Mouse (Mus musculus): ENCODE measurements around the gene Syne4. TPM values are rescaled to one million over a fixed set of nuclear protein-coding genes. Genes with fewer than 3 reads are reported as not detected.
A peak's percentile ranks its signal among the peaks of the same experiment; 100 is the strongest.

The Syne4 gene
- polyA plus RNA-seq, 1 experiment: 0.20 TPM

GRCm38 (mm10) chr7:30281522-30281921 is 33.1 kb upstream of the Syne4 start:
- no peaks in the 10 kb centered on the region for H3K36me3 ChIP-seq (ENCODE audit: control insufficient read depth, insufficient read depth)
- no peaks in the 10 kb centered on the region for H3K27me3 ChIP-seq (ENCODE audit: control insufficient read depth, insufficient read depth, insufficient read length)
- no peaks in the 10 kb centered on the region for H3K79me3 ChIP-seq (ENCODE audit: low read depth)
- TF ChIP-seq USF1 (IDR thresholded peaks at IDR 0.05; ENCODE audit: low read depth) (no peak), CTCF (IDR thresholded peaks at IDR 0.05; ENCODE audit: control insufficient read depth, insufficient read depth, insufficient read length) (no peak), FOSL1 (IDR thresholded peaks at IDR 0.05; ENCODE audit: insufficient read depth, low read length, poor library complexity, severe bottlenecking) (no peak), CEBPB (IDR thresholded peaks at IDR 0.05; ENCODE audit: low read depth) (no peak), MYOD1 (IDR thresholded peaks at IDR 0.05; ENCODE audit: control insufficient read depth, insufficient read length, low read depth) (no peak), MAX (IDR thresholded peaks at IDR 0.05) (no peak), MYOG (IDR thresholded peaks at IDR 0.05; ENCODE audit: control insufficient read depth, extremely low read depth, insufficient read length) (no peak)
- H3K4me3 ChIP-seq (ENCODE audit: insufficient read depth, poor library complexity, severe bottlenecking): peak overlapping the region; percentile 49
- no peak overlapping the region for H3ac ChIP-seq (ENCODE audit: control insufficient read depth, insufficient read length, low read depth)
- H3K79me2 ChIP-seq (ENCODE audit: control insufficient read depth, insufficient read depth): peaks cover 9% of the 10 kb centered on the region

GRCm38 (mm10) chr7:30282740-30283139 is 31.9 kb upstream of the Syne4 start:
- TF ChIP-seq CTCF (IDR thresholded peaks at IDR 0.05; ENCODE audit: control insufficient read depth, insufficient read depth, insufficient read length): no peak
- no peak for TF ChIP-seq CEBPB (IDR thresholded peaks at IDR 0.05; ENCODE audit: low read depth)
- TF ChIP-seq MYOD1 (IDR thresholded peaks at IDR 0.05; ENCODE audit: control insufficient read depth, insufficient read length, low read depth): no peak
- TF ChIP-seq MAX (IDR thresholded peaks at IDR 0.05): no peak
- no peak for TF ChIP-seq USF1 (IDR thresholded peaks at IDR 0.05; ENCODE audit: low read depth)
- no peak for TF ChIP-seq MYOG (IDR thresholded peaks at IDR 0.05; ENCODE audit: control insufficient read depth, extremely low read depth, insufficient read length)
- TF ChIP-seq FOSL1 (IDR thresholded peaks at IDR 0.05; ENCODE audit: insufficient read depth, low read length, poor library complexity, severe bottlenecking): no peak
- H3K4me3 ChIP-seq (ENCODE audit: insufficient read depth, poor library complexity, severe bottlenecking): no peak overlapping the region
- no peak overlapping the region for H3ac ChIP-seq (ENCODE audit: control insufficient read depth, insufficient read length, low read depth)
- H3K27me3 ChIP-seq (ENCODE audit: control insufficient read depth, insufficient read depth, insufficient read length): peaks cover 4% of the 10 kb centered on the region
- H3K79me2 ChIP-seq (ENCODE audit: control insufficient read depth, insufficient read depth): peaks cover 9% of the 10 kb centered on the region
- H3K36me3 ChIP-seq (ENCODE audit: control insufficient read depth, insufficient read depth): no peaks in the 10 kb centered on the region
- H3K79me3 ChIP-seq (ENCODE audit: low read depth): no peaks in the 10 kb centered on the region

- H3K79me2 ChIP-seq (ENCODE audit: control insufficient read depth, insufficient read depth): no peaks in the 10 kb centered on the region
- H3K36me3 ChIP-seq (ENCODE audit: control insufficient read depth, insufficient read depth): no peaks in the 10 kb centered on the region
- no peaks in the 10 kb centered on the region for H3K79me3 ChIP-seq (ENCODE audit: low read depth)
- H3K27me3 ChIP-seq (ENCODE audit: control insufficient read depth, insufficient read depth, insufficient read length): peaks cover 19% of the 10 kb centered on the region
- H3K4me3 ChIP-seq (ENCODE audit: insufficient read depth, poor library complexity, severe bottlenecking): no peak overlapping the region
- no peak overlapping the region for H3ac ChIP-seq (ENCODE audit: control insufficient read depth, insufficient read length, low read depth)
- TF ChIP-seq USF1 (IDR thresholded peaks at IDR 0.05; ENCODE audit: low read depth): no peak
- no peak for TF ChIP-seq CEBPB (IDR thresholded peaks at IDR 0.05; ENCODE audit: low read depth)
- TF ChIP-seq CTCF (IDR thresholded peaks at IDR 0.05; ENCODE audit: control insufficient read depth, insufficient read depth, insufficient read length): no peak
- no peak for TF ChIP-seq MYOG (IDR thresholded peaks at IDR 0.05; ENCODE audit: control insufficient read depth, extremely low read depth, insufficient read length)
- no peak for TF ChIP-seq MYOD1 (IDR thresholded peaks at IDR 0.05; ENCODE audit: control insufficient read depth, insufficient read length, low read depth)
- no peak for TF ChIP-seq MAX (IDR thresholded peaks at IDR 0.05)
- TF ChIP-seq FOSL1 (IDR thresholded peaks at IDR 0.05; ENCODE audit: insufficient read depth, low read length, poor library complexity, severe bottlenecking): no peak
Measured at GRCm38 (mm10) chr7:30286701-30287410, 27.8 kb upstream of the Syne4 start.

GRCm38 (mm10) chr7:30288046-30288445 is 26.6 kb upstream of the Syne4 start:
- no peaks in the 10 kb centered on the region for H3K79me3 ChIP-seq (ENCODE audit: low read depth)
- H3K27me3 ChIP-seq (ENCODE audit: control insufficient read depth, insufficient read depth, insufficient read length): peaks cover 19% of the 10 kb centered on the region
- no peak overlapping the region for H3K4me3 ChIP-seq (ENCODE audit: insufficient read depth, poor library complexity, severe bottlenecking)
- H3ac ChIP-seq (ENCODE audit: control insufficient read depth, insufficient read length, low read depth): no peak overlapping the region
- no peaks in the 10 kb centered on the region for H3K79me2 ChIP-seq (ENCODE audit: control insufficient read depth, insufficient read depth)
- TF ChIP-seq CEBPB (IDR thresholded peaks at IDR 0.05; ENCODE audit: low read depth) (no peak), MYOG (IDR thresholded peaks at IDR 0.05; ENCODE audit: control insufficient read depth, extremely low read depth, insufficient read length) (no peak), FOSL1 (IDR thresholded peaks at IDR 0.05; ENCODE audit: insufficient read depth, low read length, poor library complexity, severe bottlenecking) (no peak), CTCF (IDR thresholded peaks at IDR 0.05; ENCODE audit: control insufficient read depth, insufficient read depth, insufficient read length) (no peak), MAX (IDR thresholded peaks at IDR 0.05) (no peak), MYOD1 (IDR thresholded peaks at IDR 0.05; ENCODE audit: control insufficient read depth, insufficient read length, low read depth) (no peak), USF1 (IDR thresholded peaks at IDR 0.05; ENCODE audit: low read depth) (no peak)
- no peaks in the 10 kb centered on the region for H3K36me3 ChIP-seq (ENCODE audit: control insufficient read depth, insufficient read depth)

DNA sequence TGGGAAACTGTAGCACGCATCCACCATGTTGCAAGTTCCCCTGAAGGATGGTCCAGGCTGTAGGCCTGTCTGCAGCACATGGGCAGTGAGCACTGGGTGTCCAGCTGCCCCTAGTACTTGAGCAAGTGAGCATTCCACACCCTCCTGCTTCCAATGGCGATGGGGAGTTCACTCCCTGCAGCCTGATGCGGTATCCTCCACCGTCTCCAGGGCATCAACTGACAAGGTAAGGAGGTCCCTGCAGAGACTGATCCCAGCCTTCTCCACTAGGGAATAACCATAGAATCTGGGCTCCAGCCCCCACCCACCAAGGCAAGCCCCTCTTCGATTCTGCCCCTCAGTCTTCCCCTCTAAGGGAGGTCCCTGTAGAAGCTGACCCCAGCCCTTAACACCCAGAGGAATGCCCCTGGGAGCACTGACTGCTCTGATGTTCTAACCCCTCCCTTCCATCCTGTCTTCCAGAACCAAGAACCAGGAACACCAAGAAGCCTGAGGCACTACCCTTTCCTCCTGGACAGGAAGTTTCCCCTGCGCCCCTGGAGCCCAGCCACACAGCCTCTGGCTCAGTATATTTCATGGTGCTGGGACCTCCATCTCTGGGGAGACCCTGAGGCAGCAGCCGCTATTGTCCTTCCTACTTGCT is 25.4 kb upstream of the Syne4 start:
- Histone ChIP-seq H3K36me3 (ENCODE audit: control insufficient read depth, insufficient read depth) (no peaks in the 10 kb centered on the region), H3K27me3 (ENCODE audit: control insufficient read depth, insufficient read depth, insufficient read length) (peaks cover 19% of the 10 kb centered on the region), H3K79me3 (ENCODE audit: low read depth) (no peaks in the 10 kb centered on the region), H3K4me3 (ENCODE audit: insufficient read depth, poor library complexity, severe bottlenecking) (no peak overlapping the region), H3K79me2 (ENCODE audit: control insufficient read depth, insufficient read depth) (no peaks in the 10 kb centered on the region), H3ac (ENCODE audit: control insufficient read depth, insufficient read length, low read depth) (no peak overlapping the region)
- no peak for TF ChIP-seq CEBPB (IDR thresholded peaks at IDR 0.05; ENCODE audit: low read depth)
- no peak for TF ChIP-seq USF1 (IDR thresholded peaks at IDR 0.05; ENCODE audit: low read depth)
- no peak for TF ChIP-seq CTCF (IDR thresholded peaks at IDR 0.05; ENCODE audit: control insufficient read depth, insufficient read depth, insufficient read length)
- no peak for TF ChIP-seq FOSL1 (IDR thresholded peaks at IDR 0.05; ENCODE audit: insufficient read depth, low read length, poor library complexity, severe bottlenecking)
- no peak for TF ChIP-seq MAX (IDR thresholded peaks at IDR 0.05)
- TF ChIP-seq MYOG (IDR thresholded peaks at IDR 0.05; ENCODE audit: control insufficient read depth, extremely low read depth, insufficient read length): no peak
- no peak for TF ChIP-seq MYOD1 (IDR thresholded peaks at IDR 0.05; ENCODE audit: control insufficient read depth, insufficient read length, low read depth)

Data from C2C12 (cell line).